Mouse (Mus musculus) erythroblast, embryonic 14.5 days (primary cell): ENCODE data around the gene Lrrc20. TPM values are rescaled to one million over a fixed set of nuclear protein-coding genes. Genes with fewer than 3 reads are reported as not detected.

Experiments used
- H3K27me3 ChIP-seq: 2 replicates; pipeline ENCODE4 v1.6.1; 2012; ENCODE audit warnings: inconsistent platforms; ENCODE audit not compliant: control insufficient read depth
- H3K36me3 ChIP-seq: 2 replicates; pipeline ENCODE4 v1.6.1; 2012; ENCODE audit warnings: mild to moderate bottlenecking, inconsistent platforms; ENCODE audit not compliant: control insufficient read depth
- H3K4me1 ChIP-seq: 2 replicates; pipeline ENCODE4 v1.6.1; 2012; ENCODE audit warnings: inconsistent platforms; ENCODE audit not compliant: control insufficient read depth
- H3K4me3 ChIP-seq: replicated peaks from 2 replicates; pipeline ENCODE3; 2012; ENCODE audit warnings: moderate library complexity, mild to moderate bottlenecking, inconsistent platforms
- H3K9me3 ChIP-seq: 2 replicates; pipeline ENCODE4 v1.6.1; 2012; ENCODE audit warnings: low read length, inconsistent platforms, mixed read lengths; ENCODE audit not compliant: control insufficient read depth
- GATA1 ChIP-seq: IDR thresholded peaks from 2 replicates; pipeline ENCODE4 v1.6.1; 2012; ENCODE audit warnings: low read length, inconsistent platforms, mixed read lengths
- TAL1 ChIP-seq: IDR thresholded peaks from 3 replicates; pipeline ENCODE4 v1.6.1; 2012; ENCODE audit warnings: low read length, inconsistent platforms, mixed read lengths
- polyA plus RNA-seq: library from polyadenylated mRNA; stranded (reverse); fragments of >175 nt; gene quantifications from 2 replicates; pipeline ENCODE4 v1.2.3, GENCODE M21; 2012

Lrrc20 gene
- polyA plus RNA-seq, 1 experiment: 2.4 TPM

DNA sequence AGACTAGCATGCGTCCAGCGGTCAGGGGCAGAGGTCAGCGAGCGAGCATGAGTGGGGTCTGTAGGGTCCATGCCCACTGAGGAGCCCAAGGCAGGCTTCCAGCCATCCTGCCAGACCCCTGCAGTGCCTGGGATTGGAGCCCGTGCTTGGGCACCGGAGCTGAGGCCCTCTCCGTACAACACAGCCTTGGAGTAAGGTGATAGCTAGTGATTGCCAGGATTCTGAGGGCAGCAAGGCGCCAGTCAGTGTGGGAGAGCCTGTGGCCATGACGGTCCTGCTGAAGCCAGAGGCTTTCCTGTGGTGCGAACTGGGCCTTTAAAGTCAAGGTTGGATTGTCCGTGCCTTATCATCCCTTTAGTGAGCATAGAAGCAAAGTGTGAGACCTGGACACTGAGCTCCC is 9.2 kb downstream of the Lrrc20 start:
- H3K4me1 ChIP-seq: peaks cover 40% of the 10 kb centered on the region
- TF ChIP-seq GATA1 (no peak), TAL1 (no peak)

GRCm38 (mm10) chr10:61486551-61487339 is 11.1 kb downstream of the Lrrc20 start:
- no peaks in the 10 kb centered on the region for H3K9me3 ChIP-seq
- TF ChIP-seq GATA1 (no peak), TAL1 (no peak)
- no peaks in the 10 kb centered on the region for H3K27me3 ChIP-seq
- H3K4me1 ChIP-seq: peaks cover 57% of the 10 kb centered on the region
- H3K4me3 ChIP-seq: no peak overlapping the region
- peaks cover 33% of the 10 kb centered on the region for H3K36me3 ChIP-seq

More for the DNA sequence above, 9.2 kb downstream of the Lrrc20 start:
- no peaks in the 10 kb centered on the region for H3K27me3 ChIP-seq
- no peaks in the 10 kb centered on the region for H3K9me3 ChIP-seq
- H3K4me3 ChIP-seq: no peak overlapping the region
- H3K36me3 ChIP-seq: peaks cover 30% of the 10 kb centered on the region

DNA sequence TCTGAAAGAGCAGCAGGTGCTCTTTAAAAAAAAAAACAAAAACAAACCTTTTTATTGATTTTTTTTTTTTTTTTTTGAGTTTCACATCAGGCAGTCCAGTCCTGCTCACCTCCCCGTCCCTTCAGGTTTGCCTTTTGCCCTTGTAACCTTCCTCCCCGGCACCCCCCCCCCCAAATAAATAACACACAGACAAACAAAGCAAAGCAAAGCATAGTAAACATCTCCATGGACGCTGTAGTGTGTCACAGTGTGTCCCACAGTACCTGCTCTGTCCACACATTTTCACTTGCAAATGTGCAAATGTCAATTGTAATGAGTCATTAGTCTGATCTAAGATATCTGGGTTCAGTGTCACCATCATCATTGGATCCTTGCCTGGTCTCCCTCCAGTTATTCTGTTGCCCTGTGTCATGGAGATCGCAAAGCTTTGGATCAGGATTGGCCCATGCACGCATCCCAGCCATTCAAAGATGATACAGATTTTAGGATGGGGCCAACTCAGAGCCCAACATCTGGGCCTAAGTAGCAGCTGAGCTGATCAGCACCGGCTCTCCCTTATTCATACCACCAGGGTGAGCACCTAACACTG is 13.0 kb downstream of the Lrrc20 start:
- Histone ChIP-seq H3K4me3 (no peak overlapping the region), H3K27me3 (no peaks in the 10 kb centered on the region), H3K4me1 (peaks cover 57% of the 10 kb centered on the region), H3K9me3 (no peaks in the 10 kb centered on the region), H3K36me3 (peaks cover 25% of the 10 kb centered on the region)
- TF ChIP-seq GATA1 (no peak), TAL1 (no peak)

GRCm38 (mm10) chr10:61491573-61491972 is 16.0 kb downstream of the Lrrc20 start:
- TF ChIP-seq TAL1 (peak; percentile 68), GATA1 (peak; percentile 65)
- peaks cover 24% of the 10 kb centered on the region for H3K36me3 ChIP-seq
- no peaks in the 10 kb centered on the region for H3K9me3 ChIP-seq
- peaks cover 49% of the 10 kb centered on the region for H3K4me1 ChIP-seq
- H3K27me3 ChIP-seq: no peaks in the 10 kb centered on the region
- peak overlapping the region; percentile 58 for H3K4me3 ChIP-seq

DNA sequence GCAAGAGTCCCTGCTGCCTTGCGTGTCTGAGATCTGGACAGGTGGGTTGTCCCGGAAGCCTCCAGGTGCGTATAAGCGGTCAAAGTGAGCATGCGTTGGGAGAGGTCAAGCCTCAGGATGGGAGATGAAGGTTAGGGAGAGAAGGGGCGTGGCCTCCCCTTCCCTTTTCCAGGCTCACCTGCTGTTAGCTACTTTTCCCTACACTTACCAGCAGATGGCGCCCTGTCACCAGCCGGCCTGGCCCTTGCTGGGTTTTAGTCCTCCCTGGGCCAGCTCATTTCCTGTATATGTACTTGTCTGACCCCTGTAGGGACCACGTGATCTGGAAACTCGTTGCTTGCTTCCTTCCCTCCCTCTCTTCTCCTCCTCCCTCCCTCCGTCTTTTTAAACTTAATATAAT is 16.4 kb downstream of the Lrrc20 start:
- H3K27me3 ChIP-seq: no peaks in the 10 kb centered on the region
- H3K4me3 ChIP-seq: peak overlapping the region; percentile 58
- H3K4me1 ChIP-seq: peaks cover 46% of the 10 kb centered on the region
- TF ChIP-seq TAL1: no peak
- TF ChIP-seq GATA1: no peak
- peaks cover 21% of the 10 kb centered on the region for H3K36me3 ChIP-seq
- H3K9me3 ChIP-seq: no peaks in the 10 kb centered on the region

DNA sequence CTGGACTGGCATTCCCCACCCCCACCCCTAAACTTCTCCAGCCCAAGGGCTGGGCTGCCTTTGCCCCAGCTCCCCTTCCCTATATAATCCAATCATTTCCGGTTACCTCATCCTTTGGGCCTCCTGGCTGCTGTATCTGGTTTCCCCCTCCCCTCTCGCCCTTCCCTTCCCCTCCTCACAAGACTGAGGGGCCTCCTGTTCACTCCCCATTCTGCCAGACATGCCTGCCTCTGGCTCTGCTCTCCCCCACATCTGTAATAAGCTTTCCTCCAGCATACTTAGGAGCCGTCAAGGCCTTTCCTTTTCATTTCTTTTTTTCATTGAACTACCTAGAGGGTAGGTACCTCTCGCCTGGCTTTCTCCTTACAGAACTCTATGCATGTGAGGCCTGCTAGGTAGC is 19.9 kb downstream of the Lrrc20 start:
- peaks cover 26% of the 10 kb centered on the region for H3K4me1 ChIP-seq
- H3K36me3 ChIP-seq: peaks cover 12% of the 10 kb centered on the region
- H3K27me3 ChIP-seq: no peaks in the 10 kb centered on the region
- H3K4me3 ChIP-seq: no peak overlapping the region
- TF ChIP-seq TAL1: no peak
- no peak for TF ChIP-seq GATA1
- no peaks in the 10 kb centered on the region for H3K9me3 ChIP-seq

DNA sequence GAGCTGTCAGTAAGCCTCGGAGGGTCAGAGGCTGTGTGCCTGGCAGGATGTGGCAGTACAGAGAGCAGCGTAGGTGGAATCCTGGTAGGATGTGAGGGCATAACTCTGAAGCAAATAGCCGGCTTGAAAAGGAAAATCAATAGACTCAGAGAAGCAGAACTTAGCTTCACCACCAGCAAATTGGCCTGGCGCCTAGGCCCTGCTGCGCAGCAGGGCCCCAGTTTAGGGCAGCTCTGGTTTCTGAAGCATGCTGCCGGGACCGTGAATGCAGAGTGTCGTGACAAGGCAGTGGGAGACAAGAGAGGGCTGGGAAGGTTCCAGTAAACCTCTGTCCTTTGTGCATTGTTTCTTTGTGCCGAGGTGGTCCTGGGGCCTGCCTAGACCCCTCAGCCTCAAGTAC is 20.6 kb downstream of the Lrrc20 start:
- H3K9me3 ChIP-seq: no peaks in the 10 kb centered on the region
- no peak overlapping the region for H3K4me3 ChIP-seq
- peaks cover 9% of the 10 kb centered on the region for H3K36me3 ChIP-seq
- H3K4me1 ChIP-seq: peaks cover 18% of the 10 kb centered on the region
- no peak for TF ChIP-seq TAL1
- no peak for TF ChIP-seq GATA1
- H3K27me3 ChIP-seq: no peaks in the 10 kb centered on the region

DNA sequence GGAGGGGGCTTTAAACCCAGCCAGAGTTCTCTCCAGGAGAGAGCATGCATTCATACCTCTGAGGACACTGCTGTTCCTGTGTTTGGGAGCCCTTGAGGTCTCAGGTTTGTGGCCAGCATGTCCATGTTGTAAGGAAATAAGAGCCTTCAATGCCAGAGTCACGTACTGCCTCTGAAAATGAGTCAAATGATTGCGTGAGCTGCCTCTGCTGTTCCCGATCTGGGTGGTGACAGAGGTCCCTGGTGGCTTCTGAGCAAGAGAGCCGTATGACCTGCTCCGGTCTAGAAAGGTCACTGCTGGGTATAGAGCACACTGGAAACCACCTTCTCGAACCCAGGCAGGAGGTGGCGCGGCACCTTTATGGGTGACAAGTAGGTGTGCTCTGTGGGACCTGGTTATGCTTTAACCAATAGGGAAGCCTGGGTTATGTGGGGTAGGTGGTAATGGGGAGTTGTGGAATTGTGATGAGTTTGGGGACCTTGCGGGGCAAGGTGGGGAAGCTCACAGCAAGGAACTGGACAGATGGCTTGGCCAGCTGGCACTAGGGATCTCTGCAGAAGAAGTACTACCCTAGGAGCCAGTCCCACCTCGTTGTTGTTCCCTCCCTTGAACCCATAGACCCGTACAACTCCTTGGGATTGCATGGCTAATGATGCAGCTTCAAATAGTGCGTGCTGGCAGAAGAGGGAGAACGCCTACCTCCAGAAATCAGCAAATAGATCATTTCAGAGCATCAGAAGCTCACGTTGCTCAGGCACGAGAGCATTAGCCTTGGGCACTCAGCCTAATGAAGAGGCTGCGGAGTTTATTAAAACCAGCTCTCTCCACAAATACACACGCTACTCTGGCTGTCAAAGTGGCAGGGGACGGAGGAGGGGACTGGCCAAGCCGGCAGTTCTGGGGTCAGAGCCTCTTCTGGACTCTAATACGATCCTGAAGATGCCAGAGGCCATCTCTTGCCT is 24.2 kb downstream of the Lrrc20 start:
- Histone ChIP-seq H3K9me3 (no peaks in the 10 kb centered on the region), H3K27me3 (no peaks in the 10 kb centered on the region), H3K4me3 (no peak overlapping the region), H3K4me1 (peaks cover 3% of the 10 kb centered on the region; the same call in 1 of the 2 replicates), H3K36me3 (peaks cover 7% of the 10 kb centered on the region)
- TF ChIP-seq GATA1 (no peak), TAL1 (no peak)
